Mouse (Mus musculus) embryonic fibroblast, embryonic 13.5 days (primary cell): ENCODE data around the gene Panx2.

Experiments
- CTCF ChIP-seq: IDR thresholded peaks from 2 replicates; pipeline ENCODE4 v1.5.1; 2011; ENCODE audit warnings: mild to moderate bottlenecking, control low read depth, low read length, moderate library complexity, borderline replicate concordance; ENCODE audit not compliant: insufficient read depth
- POLR2A ChIP-seq: IDR thresholded peaks from 2 replicates; pipeline ENCODE4 v1.6.1; 2011; ENCODE audit warnings: low read depth, mild to moderate bottlenecking, control low read depth, low read length, moderate library complexity

- TF ChIP-seq CTCF, result no peak
- no peak for TF ChIP-seq POLR2A
Measured at GRCm38 (mm10) chr15:89068226-89068625, 8.7 kb downstream of the Panx2 start.
